Mouse (Mus musculus) midbrain, embryonic 14.5 days (tissue): ENCODE measurements around the gene Lrguk. TPM values are rescaled to one million over a fixed set of nuclear protein-coding genes. Genes with fewer than 3 reads are reported as not detected.

Source experiments
- ATAC-seq: fragments of 200-750 bp; cut with Nextera tagmentation; 2 replicates; pipeline ENCODE4 v1.8.0; 2017; ENCODE audit warnings: moderate number of reproducible peaks, moderate library complexity; ENCODE audit not compliant: low FRiP score, low TSS enrichment
- DNase-seq: peaks from one replicate; pipeline ENCODE4 v3.0.0-alpha.2; 2015
- H3K27ac ChIP-seq: fragments of 300-500 bp; sonication (generic); replicated peaks from 2 replicates; pipeline ENCODE4 v1.5.1; 2014; ENCODE audit warnings: mild to moderate bottlenecking, low read depth, low read length, moderate library complexity
- H3K27me3 ChIP-seq: fragments of 300-500 bp; sonication (generic); 2 replicates; pipeline ENCODE4 v1.6.1; 2014; ENCODE audit warnings: low read length, control low read depth, mixed read lengths; ENCODE audit not compliant: control insufficient read depth, insufficient read depth
- H3K36me3 ChIP-seq: fragments of 300-500 bp; sonication (generic); 2 replicates; pipeline ENCODE4 v1.6.1; 2014; ENCODE audit warnings: low read length, control low read depth; ENCODE audit not compliant: control insufficient read depth, insufficient read depth
- H3K4me1 ChIP-seq: fragments of 300-500 bp; sonication (generic); 2 replicates; pipeline ENCODE4 v1.6.1; 2014; ENCODE audit warnings: mild to moderate bottlenecking, antibody characterized with exemption, low read length, control low read depth; ENCODE audit not compliant: control insufficient read depth, insufficient read depth
- H3K4me2 ChIP-seq: fragments of 300-500 bp; sonication (generic); 2 replicates; pipeline ENCODE4 v1.6.1; 2014; ENCODE audit warnings: mild to moderate bottlenecking, low read length, moderate library complexity
- H3K4me3 ChIP-seq: fragments of 300-500 bp; sonication (generic); replicated peaks from 2 replicates; pipeline ENCODE4 v1.5.1; 2014; ENCODE audit warnings: low read depth, low read length
- H3K9ac ChIP-seq: fragments of 300-500 bp; sonication (generic); replicated peaks from 2 replicates; pipeline ENCODE4 v1.6.1; 2014; ENCODE audit warnings: mild to moderate bottlenecking, low read length, moderate library complexity
- H3K9me3 ChIP-seq: fragments of 300-500 bp; sonication (generic); 2 replicates; pipeline ENCODE4 v1.6.1; 2016; ENCODE audit warnings: low read length, control low read depth, mixed read lengths; ENCODE audit not compliant: control insufficient read depth
- WGBS: fragments of 180-500 bp; shearing (Covaris S2); extraction: QIAGEN DNeasy Blood & Tissue Kit; methylation state at CpG from one replicate; pipeline ENCODE4 v1.1.7; 2014; 5-methylcytosine and 5-hydroxymethylcytosine counted together
- polyA plus RNA-seq: library from polyadenylated mRNA; unstranded; fragments of >200 nt; fragmentation: Nextera tagmentation; extraction: Ambion mirVana; gene quantifications from 2 replicates; pipeline ENCODE4 v1.2.1, GENCODE M21; 2014

Gene Lrguk
- polyA plus RNA-seq, 1 experiment from 2014 or later, result 0.83 TPM

DNA sequence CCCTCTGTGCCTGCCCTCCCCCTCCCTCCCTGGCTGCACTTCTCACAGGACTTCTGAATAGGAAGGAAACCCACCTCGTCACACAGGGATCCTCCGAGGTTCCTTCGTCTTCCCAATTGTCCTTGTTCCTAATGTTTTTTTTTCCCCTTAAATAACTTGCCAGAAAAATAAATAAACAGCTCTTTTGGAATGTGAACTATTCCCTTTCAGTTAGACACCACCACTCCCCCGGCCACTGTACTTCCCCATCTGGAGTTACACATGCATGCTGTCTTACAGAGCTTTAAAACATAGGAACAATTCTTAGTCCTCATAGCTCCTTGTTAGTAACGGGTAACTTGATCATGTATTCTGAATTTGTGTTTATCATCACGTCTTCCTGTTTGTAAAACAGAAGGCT is 116.8 kb downstream of the Lrguk start:
- no peaks in the 10 kb centered on the region for H3K9me3 ChIP-seq
- no peaks in the 10 kb centered on the region for H3K27me3 ChIP-seq
- no peak for ATAC-seq
- no peak overlapping the region for H3K27ac ChIP-seq
- no peak overlapping the region for H3K4me2 ChIP-seq
- 85% methylated on average over 6 of the region's 6 CpGs for WGBS
- H3K36me3 ChIP-seq, result no peaks in the 10 kb centered on the region
- H3K9ac ChIP-seq, result no peak overlapping the region
- no peak for DNase-seq
- no peaks in the 10 kb centered on the region for H3K4me1 ChIP-seq
- H3K4me3 ChIP-seq, result no peak overlapping the region

- 91% methylated on average over 3 of the region's 3 CpGs for WGBS
- Histone ChIP-seq H3K27ac (no peak overlapping the region), H3K27me3 (no peaks in the 10 kb centered on the region), H3K4me1 (peaks cover under 1% of the 10 kb centered on the region; the same call in 1 of the 2 replicates), H3K36me3 (no peaks in the 10 kb centered on the region), H3K9me3 (no peaks in the 10 kb centered on the region), H3K9ac (no peak overlapping the region), H3K4me3 (no peak overlapping the region), H3K4me2 (no peak overlapping the region)
- ATAC-seq, result no peak
- no peak for DNase-seq
Measured at GRCm38 (mm10) chr6:34148021-34148420, 118.8 kb downstream of the Lrguk start.

GRCm38 (mm10) chr6:34148639-34149038 is 119.4 kb downstream of the Lrguk start:
- DNase-seq (no peak), ATAC-seq (no peak)
- Histone ChIP-seq H3K4me1 (peaks cover 6% of the 10 kb centered on the region; the same call in 1 of the 2 replicates), H3K27ac (no peak overlapping the region), H3K36me3 (no peaks in the 10 kb centered on the region), H3K9me3 (no peaks in the 10 kb centered on the region), H3K4me2 (no peak overlapping the region), H3K27me3 (no peaks in the 10 kb centered on the region), H3K4me3 (no peak overlapping the region), H3K9ac (no peak overlapping the region)
- 88% methylated on average over 7 of the region's 7 CpGs for WGBS

- WGBS, result 88% methylated on average over 9 of the region's 9 CpGs
Measured at GRCm38 (mm10) chr6:34149066-34149465, 119.8 kb downstream of the Lrguk start.

DNA sequence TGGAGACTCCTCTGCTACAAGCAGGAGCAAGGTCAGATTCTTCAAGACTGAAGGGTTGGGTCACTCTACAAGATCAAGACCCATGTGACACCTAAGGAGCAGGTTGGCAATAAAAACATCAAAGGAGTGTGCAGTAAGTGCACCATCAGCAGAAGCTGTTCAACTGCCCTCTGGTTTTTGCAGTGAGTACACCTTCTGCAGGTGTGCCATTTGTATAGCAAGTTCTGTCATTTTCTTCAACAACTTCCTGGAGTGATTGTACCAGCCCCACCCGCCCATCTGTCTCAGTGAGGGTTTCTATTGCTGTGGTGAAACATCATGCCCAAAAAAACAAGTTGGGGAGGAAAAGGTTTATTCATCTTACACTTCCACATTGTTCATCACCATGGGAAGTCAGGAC is 120.6 kb downstream of the Lrguk start:
- Histone ChIP-seq H3K4me2 (no peak overlapping the region), H3K27me3 (no peaks in the 10 kb centered on the region), H3K27ac (no peak overlapping the region), H3K9ac (no peak overlapping the region), H3K4me1 (peaks cover 17% of the 10 kb centered on the region), H3K36me3 (no peaks in the 10 kb centered on the region), H3K9me3 (no peaks in the 10 kb centered on the region), H3K4me3 (no peak overlapping the region)
- ATAC-seq, result no peak
- no peak for DNase-seq
- WGBS, result 75% methylated on average over 1 of the region's 1 CpGs

More at GRCm38 (mm10) chr6:34149066-34149465, 119.8 kb downstream of the Lrguk start:
- Histone ChIP-seq H3K27me3 (no peaks in the 10 kb centered on the region), H3K36me3 (no peaks in the 10 kb centered on the region), H3K4me3 (no peak overlapping the region), H3K27ac (no peak overlapping the region), H3K9me3 (no peaks in the 10 kb centered on the region), H3K9ac (no peak overlapping the region), H3K4me1 (peaks cover 10% of the 10 kb centered on the region), H3K4me2 (no peak overlapping the region)
- no peak for ATAC-seq
- no peak for DNase-seq

DNA sequence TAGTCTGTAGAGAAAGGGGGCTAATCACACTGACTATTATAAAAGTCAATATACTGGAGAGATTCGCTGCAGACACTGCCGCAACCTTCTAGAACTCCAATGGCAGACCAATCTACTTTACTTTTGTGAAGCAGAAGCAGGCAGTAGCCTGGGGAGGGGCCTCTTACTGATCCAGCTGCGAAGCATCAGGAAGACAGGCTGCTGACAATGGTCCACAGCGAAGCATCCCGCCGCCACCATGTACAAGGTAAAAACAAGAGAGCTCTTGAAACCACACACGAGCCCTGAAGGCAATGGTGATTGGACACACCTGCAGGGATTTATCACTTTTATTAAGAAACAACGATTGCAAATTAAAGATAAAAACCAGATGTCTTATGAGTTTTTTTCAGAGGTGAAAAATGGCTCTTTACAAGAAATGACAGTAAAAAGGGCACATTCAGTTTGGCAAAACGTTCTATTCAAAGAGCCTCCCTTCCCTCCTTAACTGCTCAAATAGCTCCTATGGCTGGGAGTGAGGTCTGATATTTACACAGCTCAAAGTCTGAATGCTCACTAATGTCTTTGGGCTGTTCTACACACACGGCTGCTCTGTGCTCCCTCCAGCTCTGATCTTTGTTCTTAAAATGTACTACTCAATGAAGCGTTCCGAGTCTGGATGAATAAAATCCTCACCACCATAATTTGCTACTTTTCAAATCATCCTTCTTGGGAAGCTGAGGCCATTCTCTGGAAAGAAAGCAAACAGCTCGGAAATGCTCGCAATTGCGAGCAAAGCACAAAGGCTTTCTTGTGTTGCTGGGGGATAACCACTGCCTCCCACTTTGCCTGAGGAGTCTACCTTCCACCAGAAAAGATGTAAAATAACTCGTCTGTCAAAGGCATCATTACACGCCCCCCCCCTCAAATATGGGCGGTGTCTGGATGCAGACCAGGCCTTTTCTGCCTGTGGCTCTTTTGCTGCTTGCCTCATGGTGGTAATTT is 124.1 kb downstream of the Lrguk start:
- no peak overlapping the region for H3K9ac ChIP-seq
- peak; percentile 30 for DNase-seq
- H3K36me3 ChIP-seq, result peaks cover 16% of the 10 kb centered on the region
- peak overlapping the region; percentile 70 for H3K27ac ChIP-seq
- no peaks in the 10 kb centered on the region for H3K9me3 ChIP-seq
- no peak for ATAC-seq
- H3K4me3 ChIP-seq, result no peak overlapping the region
- no peak overlapping the region for H3K4me2 ChIP-seq
- 56% methylated on average over 18 of the region's 18 CpGs for WGBS
- peaks cover 17% of the 10 kb centered on the region for H3K4me1 ChIP-seq
- H3K27me3 ChIP-seq, result no peaks in the 10 kb centered on the region

DNA sequence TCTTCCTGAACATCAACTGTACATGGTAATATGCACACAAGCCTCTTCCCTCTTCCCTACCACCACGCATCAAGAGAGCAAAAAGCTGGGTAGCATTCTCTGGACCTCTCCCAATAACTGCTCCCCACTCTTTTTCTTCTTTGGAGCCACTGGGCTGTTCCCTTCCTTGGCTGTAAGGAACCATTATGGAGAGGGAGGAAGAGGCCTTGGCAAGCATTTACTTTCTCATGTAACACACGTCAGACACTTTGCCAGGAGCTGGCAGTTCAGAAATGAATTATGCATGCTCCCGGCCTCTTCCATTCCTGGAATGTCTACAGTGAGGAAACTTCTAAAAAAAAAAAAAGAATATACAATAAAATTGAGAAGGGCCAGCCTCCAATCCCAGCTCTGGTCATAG is 125.0 kb downstream of the Lrguk start:
- ATAC-seq (0 out of 2 replicates have a peak, but pooled peaks have one; percentile 31), DNase-seq (peak; percentile 65)
- 44% methylated on average over 3 of the region's 3 CpGs for WGBS
- Histone ChIP-seq H3K4me3 (no peak overlapping the region), H3K27me3 (no peaks in the 10 kb centered on the region), H3K9ac (no peak overlapping the region), H3K9me3 (no peaks in the 10 kb centered on the region), H3K27ac (peak overlapping the region; percentile 70), H3K4me1 (peaks cover 17% of the 10 kb centered on the region), H3K4me2 (no peak overlapping the region), H3K36me3 (peaks cover 24% of the 10 kb centered on the region)

GRCm38 (mm10) chr6:34155137-34155804 is 126.0 kb downstream of the Lrguk start:
- no peaks in the 10 kb centered on the region for H3K9me3 ChIP-seq
- H3K36me3 ChIP-seq, result peaks cover 33% of the 10 kb centered on the region
- ATAC-seq (no peak), DNase-seq (no peak)
- peaks cover 17% of the 10 kb centered on the region for H3K4me1 ChIP-seq
- no peak overlapping the region for H3K4me3 ChIP-seq
- WGBS, result 94% methylated on average over 15 of the region's 15 CpGs
- H3K4me2 ChIP-seq, result no peak overlapping the region
- no peaks in the 10 kb centered on the region for H3K27me3 ChIP-seq
- H3K27ac ChIP-seq, result peak overlapping the region; percentile 46; the same call in 1 of the 2 replicates
- no peak overlapping the region for H3K9ac ChIP-seq
